Mouse (Mus musculus) intestine, embryonic 16.5 days (tissue): Measurements from ENCODE around the gene Plek. TPM values are rescaled to one million over a fixed set of nuclear protein-coding genes. Genes with fewer than 3 reads are reported as not detected.

Source experiments
- ATAC-seq: fragments of 200-750 bp; cut with Nextera tagmentation; 2 replicates; pipeline ENCODE4 v1.8.0; 2017; ENCODE audit warnings: moderate TSS enrichment, moderate library complexity
- H3K27ac ChIP-seq: fragments of 300-500 bp; sonication (generic); 2 replicates; pipeline ENCODE4 v1.5.1; 2014; ENCODE audit warnings: mild to moderate bottlenecking, low read length
- H3K27me3 ChIP-seq: fragments of 300-500 bp; sonication (generic); replicated peaks from 2 replicates; pipeline ENCODE4 v1.6.1; 2014; ENCODE audit warnings: low read length, control low read depth, mixed read lengths; ENCODE audit not compliant: control insufficient read depth, insufficient read depth
- H3K36me3 ChIP-seq: fragments of 300-500 bp; sonication (generic); 2 replicates; pipeline ENCODE4 v1.6.1; 2014; ENCODE audit warnings: low read length, control low read depth; ENCODE audit not compliant: control insufficient read depth, insufficient read depth
- H3K4me1 ChIP-seq: fragments of 300-500 bp; sonication (generic); 2 replicates; pipeline ENCODE4 v1.6.1; 2014; ENCODE audit warnings: low read length, control low read depth, mixed read lengths; ENCODE audit not compliant: control insufficient read depth, insufficient read depth
- H3K4me2 ChIP-seq: fragments of 300-500 bp; sonication (generic); 2 replicates; pipeline ENCODE4 v1.6.1; 2014; ENCODE audit warnings: low read depth, low read length, control low read depth
- H3K4me3 ChIP-seq: fragments of 300-500 bp; sonication (generic); 2 replicates; pipeline ENCODE4 v1.5.1; 2014; ENCODE audit warnings: mild to moderate bottlenecking, low read length
- H3K9ac ChIP-seq: fragments of 300-500 bp; sonication (generic); 2 replicates; pipeline ENCODE4 v1.6.1; 2014; ENCODE audit warnings: low read depth, low read length
- H3K9me3 ChIP-seq: fragments of 300-500 bp; sonication (generic); 2 replicates; pipeline ENCODE4 v1.6.1; 2016; ENCODE audit warnings: low read length, control low read depth; ENCODE audit not compliant: control insufficient read depth
- WGBS: fragments of 180-500 bp; shearing (Covaris S2); extraction: QIAGEN DNeasy Blood & Tissue Kit; methylation state at CpG from one replicate; pipeline ENCODE4 v1.1.7; 2014; 5-methylcytosine and 5-hydroxymethylcytosine counted together
- polyA plus RNA-seq: library from polyadenylated mRNA; unstranded; fragments of >200 nt; fragmentation: Nextera tagmentation; extraction: Ambion mirVana; gene quantifications from 2 replicates; pipeline ENCODE4 v1.2.1, GENCODE M21; 2015

Gene Plek
- polyA plus RNA-seq, 1 experiment from 2014 or later: 2.2 TPM

- no peak for ATAC-seq
Observed at GRCm38 (mm10) chr11:16987745-16988328, 64.3 kb downstream of the Plek start.

GRCm38 (mm10) chr11:16986550-16987187, 65.5 kb downstream of the Plek start:
- Histone ChIP-seq H3K9ac (no peak overlapping the region), H3K4me2 (no peak overlapping the region), H3K4me3 (no peak overlapping the region), H3K27ac (no peak overlapping the region), H3K36me3 (no peaks in the 10 kb centered on the region), H3K27me3 (no peaks in the 10 kb centered on the region), H3K4me1 (no peaks in the 10 kb centered on the region), H3K9me3 (no peaks in the 10 kb centered on the region)
- no peak for ATAC-seq
- WGBS: 77% methylated on average over 7 of the region's 7 CpGs

More at GRCm38 (mm10) chr11:16987745-16988328, 64.3 kb downstream of the Plek start:
- Histone ChIP-seq H3K4me2 (no peak overlapping the region), H3K9ac (no peak overlapping the region), H3K9me3 (no peaks in the 10 kb centered on the region), H3K4me3 (no peak overlapping the region), H3K36me3 (no peaks in the 10 kb centered on the region), H3K4me1 (no peaks in the 10 kb centered on the region), H3K27ac (no peak overlapping the region), H3K27me3 (no peaks in the 10 kb centered on the region)
- 70% methylated on average over 6 of the region's 6 CpGs for WGBS

- H3K9me3 ChIP-seq: no peaks in the 10 kb centered on the region
- no peak overlapping the region for H3K4me3 ChIP-seq
- H3K27me3 ChIP-seq: no peaks in the 10 kb centered on the region
- H3K36me3 ChIP-seq: no peaks in the 10 kb centered on the region
- 67% methylated on average over 5 of the region's 5 CpGs for WGBS
- H3K27ac ChIP-seq: no peak overlapping the region
- no peak overlapping the region for H3K9ac ChIP-seq
- ATAC-seq: no peak
- H3K4me1 ChIP-seq: no peaks in the 10 kb centered on the region
- H3K4me2 ChIP-seq: no peak overlapping the region
Observed at GRCm38 (mm10) chr11:16978161-16978707, 73.9 kb downstream of the Plek start.

GRCm38 (mm10) chr11:16977611-16978010, 74.6 kb downstream of the Plek start:
- 71% methylated on average over 2 of the region's 2 CpGs for WGBS
- H3K27me3 ChIP-seq: no peaks in the 10 kb centered on the region
- ATAC-seq: no peak
- H3K9ac ChIP-seq: no peak overlapping the region
- H3K4me2 ChIP-seq: no peak overlapping the region
- H3K9me3 ChIP-seq: no peaks in the 10 kb centered on the region
- no peak overlapping the region for H3K27ac ChIP-seq
- no peak overlapping the region for H3K4me3 ChIP-seq
- no peaks in the 10 kb centered on the region for H3K36me3 ChIP-seq
- H3K4me1 ChIP-seq: no peaks in the 10 kb centered on the region

GRCm38 (mm10) chr11:16976937-16977336, 75.2 kb downstream of the Plek start:
- Histone ChIP-seq H3K27ac (no peak overlapping the region), H3K4me1 (no peaks in the 10 kb centered on the region), H3K9me3 (no peaks in the 10 kb centered on the region), H3K27me3 (no peaks in the 10 kb centered on the region), H3K9ac (no peak overlapping the region), H3K4me3 (no peak overlapping the region), H3K36me3 (no peaks in the 10 kb centered on the region), H3K4me2 (no peak overlapping the region)
- WGBS: 71% methylated on average over 4 of the region's 4 CpGs
- ATAC-seq: no peak

GRCm38 (mm10) chr11:16973086-16973485, 79.1 kb downstream of the Plek start:
- H3K9me3 ChIP-seq: no peaks in the 10 kb centered on the region
- no peak overlapping the region for H3K27ac ChIP-seq
- H3K27me3 ChIP-seq: no peaks in the 10 kb centered on the region
- ATAC-seq: no peak
- no peaks in the 10 kb centered on the region for H3K4me1 ChIP-seq
- WGBS: 76% methylated on average over 1 of the region's 1 CpGs
- H3K9ac ChIP-seq: no peak overlapping the region
- H3K4me2 ChIP-seq: no peak overlapping the region
- H3K36me3 ChIP-seq: no peaks in the 10 kb centered on the region
- no peak overlapping the region for H3K4me3 ChIP-seq

GRCm38 (mm10) chr11:16972027-16972426, 80.2 kb downstream of the Plek start:
- H3K4me3 ChIP-seq: no peak overlapping the region
- no peak for ATAC-seq

GRCm38 (mm10) chr11:16969650-16970049, 82.5 kb downstream of the Plek start:
- Histone ChIP-seq H3K4me2 (no peak overlapping the region), H3K4me1 (no peaks in the 10 kb centered on the region), H3K27me3 (no peaks in the 10 kb centered on the region), H3K9ac (no peak overlapping the region), H3K27ac (no peak overlapping the region), H3K9me3 (no peaks in the 10 kb centered on the region), H3K4me3 (no peak overlapping the region), H3K36me3 (no peaks in the 10 kb centered on the region)
- WGBS: 64% methylated on average over 2 of the region's 2 CpGs
- no peak for ATAC-seq

More at GRCm38 (mm10) chr11:16972027-16972426, 80.2 kb downstream of the Plek start:
- 82% methylated on average over 3 of the region's 3 CpGs for WGBS
- no peaks in the 10 kb centered on the region for H3K27me3 ChIP-seq
- no peaks in the 10 kb centered on the region for H3K4me1 ChIP-seq
- H3K4me2 ChIP-seq: no peak overlapping the region
- H3K9me3 ChIP-seq: no peaks in the 10 kb centered on the region
- H3K27ac ChIP-seq: no peak overlapping the region
- no peaks in the 10 kb centered on the region for H3K36me3 ChIP-seq
- H3K9ac ChIP-seq: no peak overlapping the region

- no peaks in the 10 kb centered on the region for H3K27me3 ChIP-seq
- no peaks in the 10 kb centered on the region for H3K36me3 ChIP-seq
- H3K4me2 ChIP-seq: no peak overlapping the region
- ATAC-seq: no peak
- no peak overlapping the region for H3K9ac ChIP-seq
- no peak overlapping the region for H3K4me3 ChIP-seq
- WGBS: 42% methylated on average over 2 of the region's 2 CpGs
- no peak overlapping the region for H3K27ac ChIP-seq
- H3K4me1 ChIP-seq: no peaks in the 10 kb centered on the region
- no peaks in the 10 kb centered on the region for H3K9me3 ChIP-seq
Observed at GRCm38 (mm10) chr11:16967806-16968205, 84.4 kb downstream of the Plek start.
